Mouse (Mus musculus) lung, embryonic 14.5 days (tissue): ENCODE measurements around the gene Fbxl14. TPM values are rescaled to one million over a fixed set of nuclear protein-coding genes. Genes with fewer than 3 reads are reported as not detected.

Source experiments
- ATAC-seq: fragments of 200-750 bp; cut with Nextera tagmentation; 2 replicates; pipeline ENCODE4 v1.8.0; 2017; ENCODE audit warnings: mild to moderate bottlenecking, moderate TSS enrichment, moderate library complexity; ENCODE audit not compliant: insufficient read depth
- DNase-seq: peaks from one replicate; pipeline ENCODE4 v3.0.0-alpha.2; 2015
- H3K27ac ChIP-seq: fragments of 300-500 bp; sonication (generic); 2 replicates; pipeline ENCODE4 v1.5.1; 2014; ENCODE audit warnings: low read depth, mild to moderate bottlenecking, moderate library complexity
- H3K27me3 ChIP-seq: fragments of 300-500 bp; sonication (generic); 2 replicates; pipeline ENCODE4 v1.6.1; 2014; ENCODE audit warnings: low read length, control low read depth; ENCODE audit not compliant: insufficient read depth
- H3K36me3 ChIP-seq: fragments of 300-500 bp; sonication (generic); 2 replicates; pipeline ENCODE4 v1.6.1; 2014; ENCODE audit warnings: control low read depth; ENCODE audit not compliant: insufficient read depth
- H3K4me1 ChIP-seq: fragments of 300-500 bp; sonication (generic); 2 replicates; pipeline ENCODE4 v1.6.1; 2014; ENCODE audit warnings: antibody characterized with exemption, control low read depth; ENCODE audit not compliant: insufficient read depth
- H3K4me2 ChIP-seq: fragments of 300-500 bp; sonication (generic); 2 replicates; pipeline ENCODE4 v1.6.1; 2014; ENCODE audit warnings: mild to moderate bottlenecking
- H3K4me3 ChIP-seq: fragments of 300-500 bp; sonication (generic); 2 replicates; pipeline ENCODE4 v1.5.1; 2014; ENCODE audit warnings: low read depth, low read length
- H3K9ac ChIP-seq: fragments of 300-500 bp; sonication (generic); 2 replicates; pipeline ENCODE4 v1.6.1; 2014
- H3K9me3 ChIP-seq: fragments of 300-500 bp; sonication (generic); 2 replicates; pipeline ENCODE4 v1.6.1; 2016; ENCODE audit warnings: low read depth, low read length, control low read depth
- CTCF ChIP-seq: IDR thresholded peaks from 2 replicates; pipeline ENCODE4 v1.5.1; 2016; ENCODE audit warnings: antibody characterized with exemption, low read depth
- WGBS: fragments of 180-500 bp; shearing (Covaris S2); extraction: QIAGEN DNeasy Blood & Tissue Kit; methylation state at CpG from one replicate; pipeline ENCODE4 v1.1.7; 2014; 5-methylcytosine and 5-hydroxymethylcytosine counted together
- polyA plus RNA-seq: library from polyadenylated mRNA; unstranded; fragments of >200 nt; fragmentation: Nextera tagmentation; extraction: Ambion mirVana; gene quantifications from 2 replicates; pipeline ENCODE4 v1.2.1, GENCODE M21; 2014

Fbxl14 gene
- polyA plus RNA-seq, 1 experiment from 2014 or later = 6.2 TPM

DNA sequence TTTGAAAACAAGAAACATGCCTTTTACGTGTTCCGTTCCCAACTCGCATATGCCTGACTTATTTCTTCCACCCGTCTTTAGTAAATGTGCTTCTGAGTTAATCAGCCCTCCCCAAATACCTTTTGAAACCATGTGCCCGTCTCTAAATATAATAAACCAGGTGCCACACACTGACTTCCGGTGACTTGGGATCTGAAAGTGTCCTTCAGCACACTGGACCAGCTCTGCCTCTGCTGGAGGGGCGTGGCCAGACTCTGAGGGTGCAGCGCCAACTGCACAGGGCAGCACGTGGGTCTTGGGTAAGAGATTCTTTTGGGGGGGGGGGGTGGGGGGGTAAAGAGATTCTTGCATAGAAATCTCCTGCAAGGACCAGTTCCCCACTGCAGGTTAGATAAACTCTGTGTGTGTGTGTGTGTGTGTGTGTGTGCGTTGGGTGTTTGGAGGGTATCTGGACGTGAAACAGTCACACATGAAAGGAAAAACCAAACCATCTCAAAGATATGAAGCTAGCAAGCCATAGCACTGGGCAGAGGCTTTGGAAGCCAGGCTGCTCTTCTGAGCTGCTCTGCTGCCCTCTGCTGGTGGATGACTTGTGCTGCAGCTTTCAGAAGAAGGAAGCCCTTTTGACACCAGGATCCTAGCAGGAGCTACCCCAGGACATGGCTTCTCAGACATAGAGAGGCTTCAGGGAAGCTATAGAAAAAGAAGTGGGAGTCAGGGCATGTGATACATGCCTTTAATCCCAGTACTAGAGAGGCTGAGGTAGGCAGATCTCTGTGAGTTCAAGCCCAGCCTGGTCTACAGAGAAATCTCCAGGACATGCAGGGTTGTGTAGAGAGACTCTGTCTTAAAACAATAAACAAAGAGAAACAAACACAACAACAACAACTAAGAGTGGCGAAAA lies 35.5 kb upstream of the Fbxl14 start:
- no peaks in the 10 kb centered on the region for H3K9me3 ChIP-seq
- peak overlapping the region; percentile 32; the same call in 1 of the 2 replicates for H3K27ac ChIP-seq
- peak overlapping the region; percentile 53 for H3K4me2 ChIP-seq
- H3K27me3 ChIP-seq = no peaks in the 10 kb centered on the region
- TF ChIP-seq CTCF = peak; percentile 97
- 23% methylated on average over 12 of the region's 12 CpGs for WGBS
- ATAC-seq = peak; percentile 73
- peak overlapping the region; percentile 11; the same call in 1 of the 2 replicates for H3K4me3 ChIP-seq
- peaks cover 4% of the 10 kb centered on the region; the same call in 1 of the 2 replicates for H3K4me1 ChIP-seq
- peak; percentile 96 for DNase-seq
- no peak overlapping the region for H3K9ac ChIP-seq
- no peaks in the 10 kb centered on the region for H3K36me3 ChIP-seq

DNA sequence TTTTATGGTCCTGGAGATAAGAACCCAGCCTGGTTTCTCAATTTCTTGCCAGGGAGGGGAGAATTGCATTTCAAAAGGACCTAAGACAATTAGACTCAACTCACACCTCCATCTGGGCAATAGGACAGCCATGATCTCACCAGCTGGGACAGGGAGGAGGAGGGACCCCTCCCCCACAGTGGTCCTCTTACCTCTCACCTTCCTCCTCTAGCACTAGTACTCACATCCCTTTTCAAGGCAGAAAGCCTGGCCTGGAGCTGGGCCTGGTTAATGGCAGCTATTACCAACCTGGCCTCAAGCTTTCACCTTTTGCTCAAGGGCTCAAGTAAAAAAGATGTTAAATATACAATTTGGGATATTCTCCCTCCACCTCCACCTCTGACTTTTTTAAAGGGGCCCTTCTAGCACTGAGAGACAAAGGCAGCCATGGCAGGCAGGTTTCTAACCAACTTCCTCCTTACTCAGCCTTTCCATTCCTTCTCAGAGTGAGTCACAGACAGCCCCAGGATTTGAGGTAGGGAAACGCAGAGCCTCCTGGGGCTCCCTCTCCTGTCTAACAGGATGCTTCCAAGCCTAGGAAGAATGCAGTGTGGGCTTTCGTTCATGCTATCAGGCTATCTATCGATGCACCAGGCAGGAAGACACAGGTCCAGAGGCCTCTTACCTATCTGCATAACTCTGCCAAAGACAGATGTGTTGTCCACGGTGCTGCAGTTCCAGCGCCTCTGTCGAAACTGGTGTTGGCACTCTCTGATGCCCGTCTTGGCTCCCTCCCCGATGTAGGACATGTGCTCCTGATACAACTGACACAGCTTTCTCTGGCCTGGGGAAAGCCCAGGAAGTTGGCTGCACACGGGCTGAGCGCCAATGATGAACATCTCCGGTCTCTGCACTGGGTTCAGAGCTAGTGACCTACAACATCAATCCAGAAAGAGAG lies 33.5 kb upstream of the Fbxl14 start:
- Histone ChIP-seq H3K9me3 (no peaks in the 10 kb centered on the region), H3K9ac (no peak overlapping the region), H3K27ac (no peak overlapping the region), H3K36me3 (no peaks in the 10 kb centered on the region), H3K4me3 (no peak overlapping the region), H3K27me3 (0 out of 2 replicates have a peak, but pooled peaks cover 5% of the 10 kb centered on the region), H3K4me2 (no peak overlapping the region), H3K4me1 (peaks cover 10% of the 10 kb centered on the region; the same call in 1 of the 2 replicates)
- ATAC-seq = no peak
- no peak for TF ChIP-seq CTCF
- no peak for DNase-seq
- 61% methylated on average over 11 of the region's 11 CpGs for WGBS

DNA sequence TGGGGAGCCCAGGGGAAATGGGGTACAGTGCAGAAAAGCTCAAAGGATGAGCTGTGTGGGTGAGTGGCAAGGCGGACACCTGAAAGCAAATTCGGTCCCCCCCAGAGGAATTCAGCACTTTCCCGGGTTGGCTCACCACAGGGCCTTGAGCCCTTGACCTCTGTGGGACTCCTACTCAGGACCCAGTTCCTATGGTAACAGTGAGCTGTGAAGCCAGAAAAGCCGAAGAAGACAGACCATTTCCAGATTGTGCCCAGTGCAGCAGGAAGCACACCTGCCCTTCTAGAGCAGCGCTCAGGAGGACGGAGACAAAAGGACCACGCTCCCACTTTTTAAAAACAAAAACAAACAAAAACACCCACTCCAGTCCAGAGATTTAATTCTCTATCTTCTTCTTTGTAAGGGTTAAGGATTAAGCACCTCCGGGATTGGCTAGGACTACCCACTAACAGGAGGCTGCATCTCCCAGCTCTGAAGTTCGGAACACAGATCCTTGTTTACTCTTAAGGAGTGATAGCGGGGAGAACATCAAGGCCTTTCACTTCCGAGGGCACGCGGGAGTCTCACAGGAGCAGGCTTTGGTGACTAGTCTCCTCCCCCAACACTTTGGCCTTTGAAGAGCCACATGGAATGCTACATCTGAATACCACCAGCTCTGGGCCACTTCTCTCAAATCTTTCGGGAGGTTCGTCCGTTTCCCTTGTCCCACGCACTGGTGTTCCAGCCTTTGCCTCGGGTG lies 31.0 kb upstream of the Fbxl14 start:
- ATAC-seq = no peak
- Histone ChIP-seq H3K27me3 (0 out of 2 replicates have a peak, but pooled peaks cover 5% of the 10 kb centered on the region), H3K36me3 (no peaks in the 10 kb centered on the region), H3K27ac (no peak overlapping the region), H3K4me1 (peaks cover 20% of the 10 kb centered on the region), H3K9me3 (no peaks in the 10 kb centered on the region), H3K4me2 (peak overlapping the region; percentile 72), H3K9ac (peak overlapping the region; percentile 52), H3K4me3 (peak overlapping the region; percentile 35)
- 7% methylated on average over 18 of the region's 18 CpGs for WGBS
- peak; percentile 65 for DNase-seq
- TF ChIP-seq CTCF = no peak

DNA sequence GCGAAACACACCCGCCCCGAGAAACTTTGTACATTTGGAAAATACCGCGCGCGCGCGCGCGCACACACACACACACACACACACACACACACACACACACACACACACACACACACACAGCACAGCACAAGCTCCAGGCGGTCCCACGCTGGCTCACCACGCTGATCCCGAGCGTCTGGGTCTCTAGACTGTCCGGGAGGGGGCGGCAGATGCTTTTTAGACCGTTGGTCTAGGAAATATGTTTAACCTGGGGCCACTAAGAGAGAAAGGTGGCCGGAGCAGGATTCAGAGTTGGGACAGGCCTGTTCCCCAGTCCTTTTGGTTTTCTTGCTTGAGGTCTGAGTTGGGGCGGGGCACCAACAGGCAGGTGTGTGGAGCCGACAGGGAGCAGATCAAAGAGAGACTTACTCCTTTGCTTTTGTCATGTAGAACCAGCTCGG lies 30.4 kb upstream of the Fbxl14 start:
- H3K4me1 ChIP-seq = peaks cover 20% of the 10 kb centered on the region
- H3K27ac ChIP-seq = no peak overlapping the region
- WGBS = 3% methylated on average over 23 of the region's 23 CpGs
- ATAC-seq (peak; percentile 55), DNase-seq (peak; percentile 86)
- no peaks in the 10 kb centered on the region for H3K36me3 ChIP-seq
- no peaks in the 10 kb centered on the region for H3K9me3 ChIP-seq
- peak overlapping the region; percentile 35 for H3K4me3 ChIP-seq
- peak overlapping the region; percentile 72 for H3K4me2 ChIP-seq
- 0 out of 2 replicates have a peak, but pooled peaks cover 5% of the 10 kb centered on the region for H3K27me3 ChIP-seq
- H3K9ac ChIP-seq = peak overlapping the region; percentile 52
- peak; percentile 67 for TF ChIP-seq CTCF

DNA sequence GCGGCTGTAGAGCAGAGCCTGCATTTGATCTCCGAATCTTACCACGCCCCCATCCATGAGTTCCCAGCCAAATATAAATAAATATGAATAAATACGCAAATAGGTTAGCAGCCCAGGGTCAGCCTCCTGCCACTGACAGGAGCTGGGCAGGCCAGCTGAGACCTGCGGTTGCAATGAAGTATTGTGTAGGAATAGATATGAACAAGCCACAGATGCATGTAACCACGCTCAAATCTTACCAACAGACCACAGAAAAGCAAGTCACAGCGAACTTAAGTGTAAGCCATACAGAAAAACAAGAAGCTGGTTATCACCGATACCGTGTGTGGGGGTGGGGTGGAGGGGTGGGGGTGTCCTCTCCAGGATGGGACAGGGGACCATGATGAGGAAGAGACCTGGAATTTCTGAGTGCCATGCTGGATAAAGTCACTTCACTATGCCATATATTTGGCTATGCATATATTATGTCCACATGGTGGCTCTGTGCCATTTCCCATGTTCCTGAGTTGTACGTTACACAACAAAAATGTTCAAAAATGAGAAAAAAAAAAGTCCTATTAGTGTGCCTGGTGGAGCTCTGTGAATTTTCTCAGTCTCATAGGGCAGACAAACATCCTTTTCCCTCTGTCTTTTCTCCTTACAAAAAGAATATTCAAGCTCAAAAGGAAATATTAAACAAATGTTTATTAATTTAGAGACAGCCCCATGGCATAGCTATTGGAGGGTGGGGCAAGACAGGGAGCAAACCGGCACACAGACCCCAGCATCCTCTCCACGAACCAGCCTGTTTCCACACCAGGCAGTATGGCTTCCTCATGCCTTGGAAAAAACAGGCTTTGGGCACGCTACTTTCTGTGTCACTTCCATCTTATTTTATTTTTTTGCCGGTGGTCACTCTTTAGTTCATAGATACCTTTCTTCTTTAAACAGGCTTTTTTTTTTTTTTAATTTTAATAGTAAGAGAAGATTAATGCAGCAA lies 28.2 kb upstream of the Fbxl14 start:
- Histone ChIP-seq H3K27me3 (0 out of 2 replicates have a peak, but pooled peaks cover 5% of the 10 kb centered on the region), H3K4me3 (peak overlapping the region; percentile 22), H3K27ac (peak overlapping the region; percentile 39; the same call in 1 of the 2 replicates), H3K9ac (no peak overlapping the region; the same call in 1 of the 2 replicates), H3K4me1 (peaks cover 20% of the 10 kb centered on the region), H3K9me3 (no peaks in the 10 kb centered on the region), H3K4me2 (peak overlapping the region; percentile 57), H3K36me3 (no peaks in the 10 kb centered on the region)
- DNase-seq = peak; percentile 71
- 23% methylated on average over 14 of the region's 14 CpGs for WGBS
- ATAC-seq = no peak
- no peak for TF ChIP-seq CTCF
